Mouse (Mus musculus) stomach, postnatal 0 days (tissue): ENCODE measurements at regions not wholly inside any gene's neighbourhood (a gene's known extent, or its start where the extent isn't known, plus 50 kb on each side); places are given as distances from the start of the nearest gene placed in this dataset.

Source experiments
- CTCF ChIP-seq: IDR thresholded peaks from 2 replicates; pipeline ENCODE4 v1.5.1; 2016; ENCODE audit warnings: antibody characterized with exemption, low read depth, mild to moderate bottlenecking, moderate library complexity
- EP300 ChIP-seq: optimal IDR thresholded peaks from 2 replicates; pipeline ENCODE3; 2016; ENCODE audit warnings: antibody characterized with exemption

DNA sequence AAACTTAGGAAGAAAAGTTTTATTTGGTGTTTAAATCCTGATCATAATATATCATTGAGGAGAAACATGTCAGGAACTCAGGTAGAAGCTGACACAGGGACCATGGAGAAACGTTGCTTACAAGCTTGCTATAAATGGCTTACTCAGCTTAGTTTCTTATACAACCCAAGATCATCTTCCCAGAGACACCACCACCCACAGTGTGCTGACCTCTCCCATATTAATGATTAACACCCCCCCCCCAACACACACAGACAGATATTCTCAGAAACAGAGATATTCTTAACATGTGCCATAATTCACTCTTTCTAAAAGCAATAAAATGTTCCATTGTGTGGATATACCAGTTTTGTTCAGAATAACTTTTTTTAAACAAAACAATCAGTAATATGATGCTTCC, 230.7 kb upstream of the Gm37988 start:
- TF ChIP-seq CTCF (no peak), EP300 (no peak)
